Mouse (Mus musculus): Measurements from ENCODE around the gene Fscb.

The Fscb gene

DNA sequence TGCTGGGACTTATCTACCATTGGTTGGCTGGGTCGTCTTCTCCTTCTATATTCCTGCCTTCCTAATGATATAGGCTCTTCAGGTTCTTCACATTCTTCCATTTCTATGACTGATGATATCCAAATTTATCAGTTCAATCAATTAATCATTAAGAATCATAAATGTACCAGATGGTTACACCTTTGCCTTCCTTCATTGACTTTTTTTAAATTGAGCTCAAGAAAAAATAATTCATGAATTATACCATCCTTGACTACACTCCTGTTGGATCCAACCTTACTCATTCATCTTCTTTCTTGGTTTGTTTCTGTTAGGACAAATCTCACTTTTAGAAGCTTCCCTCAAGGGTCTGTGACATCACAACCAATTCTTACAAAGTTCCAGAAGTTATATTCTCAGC is at the start of gene Fscb:
TSS of gene Fscb (minus strand) at position 101 of the 400 bp plus-strand sequence.
- in situ Hi-C loops (cut with MboI; ENCODE audit: low pct_unique_long_range_greater_than_20kb in 1 of 2, low sequenced_read_pairs in 2 of 2, unreplicated experiment in 1 of 2): no loop called here

DNA sequence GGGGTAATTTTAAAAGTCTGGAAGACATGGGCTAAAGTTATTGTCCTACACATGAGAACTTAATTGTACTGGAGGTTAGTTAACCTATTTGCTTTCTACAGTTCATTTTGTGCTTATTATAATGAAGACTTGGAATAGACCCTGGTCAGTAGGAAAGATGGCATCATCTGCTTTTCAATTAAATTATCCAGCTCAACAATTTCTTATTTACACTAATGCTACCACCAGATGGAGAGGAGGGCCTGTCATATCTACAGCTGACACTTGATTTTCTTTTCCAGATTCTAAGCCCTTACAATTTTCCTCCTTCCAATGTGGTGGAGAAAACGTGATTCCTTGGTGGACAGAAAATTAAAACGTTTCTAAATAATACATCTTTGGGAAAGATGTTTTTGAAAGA is 42.3 kb upstream of the Fscb start:
- in situ Hi-C loops (cut with MboI; ENCODE audit: low pct_unique_long_range_greater_than_20kb in 1 of 2, low sequenced_read_pairs in 2 of 2, unreplicated experiment in 1 of 2): no loop called here

DNA sequence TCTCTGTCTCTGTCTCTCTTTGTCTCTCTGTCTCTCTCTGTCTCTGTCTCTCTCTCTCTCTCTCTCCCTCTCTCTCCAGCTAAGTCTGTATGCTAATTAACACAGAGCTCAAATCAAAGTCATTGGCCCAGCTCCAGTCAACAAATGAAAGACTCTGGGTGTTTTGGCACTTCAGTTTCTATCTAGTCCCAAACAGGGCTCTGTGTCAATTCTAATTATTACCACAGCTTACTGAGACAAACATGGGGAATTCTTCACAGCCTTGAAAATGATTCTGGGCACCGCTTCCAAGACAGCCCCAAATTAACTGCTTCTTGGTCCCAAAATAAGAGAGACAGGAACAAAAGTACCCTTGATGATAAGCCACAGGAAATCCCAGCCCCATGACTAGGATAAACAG is 38.9 kb upstream of the Fscb start:
- in situ Hi-C loops (cut with MboI; ENCODE audit: low pct_unique_long_range_greater_than_20kb in 1 of 2, low sequenced_read_pairs in 2 of 2, unreplicated experiment in 1 of 2): no loop called here

GRCm38 (mm10) chr12:64497706-64498105 is 23.2 kb upstream of the Fscb start:
- in situ Hi-C loops (cut with MboI; ENCODE audit: low pct_unique_long_range_greater_than_20kb in 1 of 2, low sequenced_read_pairs in 2 of 2, unreplicated experiment in 1 of 2): no loop called here

DNA sequence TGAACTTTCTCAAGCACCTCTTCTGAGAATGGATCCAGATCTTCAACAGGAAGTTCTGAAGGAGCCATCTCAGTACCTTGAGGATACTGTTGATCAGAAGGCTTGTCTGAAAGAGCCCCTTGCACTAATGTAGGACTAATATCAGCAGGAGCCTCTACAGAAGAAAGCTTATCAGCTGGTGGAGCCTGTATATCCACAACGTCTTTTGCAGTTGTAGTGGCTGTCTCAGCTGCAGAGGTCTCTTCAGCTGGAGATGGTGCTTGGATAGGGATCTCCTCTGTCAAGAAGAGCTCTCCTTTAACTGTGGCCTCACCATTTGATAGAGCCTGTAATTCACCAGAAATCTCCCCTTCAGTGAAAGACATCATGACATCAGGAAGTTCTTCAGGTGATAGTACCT is 875 bp downstream of the Fscb start:
- in situ Hi-C loops (cut with MboI; ENCODE audit: low pct_unique_long_range_greater_than_20kb in 1 of 2, low sequenced_read_pairs in 2 of 2, unreplicated experiment in 1 of 2): no loop called here

- in situ Hi-C loops (cut with MboI; ENCODE audit: low pct_unique_long_range_greater_than_20kb in 1 of 2, low sequenced_read_pairs in 2 of 2, unreplicated experiment in 1 of 2): no loop called here
These were observed 1.4 kb downstream of the Fscb start for GRCm38 (mm10) chr12:64473136-64473535.

GRCm38 (mm10) chr12:64455228-64455627 is 19.3 kb downstream of the Fscb start:
- in situ Hi-C loops (cut with MboI; ENCODE audit: low pct_unique_long_range_greater_than_20kb in 1 of 2, low sequenced_read_pairs in 2 of 2, unreplicated experiment in 1 of 2): no loop called here

GRCm38 (mm10) chr12:64449911-64450310 is 24.6 kb downstream of the Fscb start:
- in situ Hi-C loops (cut with MboI; ENCODE audit: low pct_unique_long_range_greater_than_20kb in 1 of 2, low sequenced_read_pairs in 2 of 2, unreplicated experiment in 1 of 2): no loop called here

DNA sequence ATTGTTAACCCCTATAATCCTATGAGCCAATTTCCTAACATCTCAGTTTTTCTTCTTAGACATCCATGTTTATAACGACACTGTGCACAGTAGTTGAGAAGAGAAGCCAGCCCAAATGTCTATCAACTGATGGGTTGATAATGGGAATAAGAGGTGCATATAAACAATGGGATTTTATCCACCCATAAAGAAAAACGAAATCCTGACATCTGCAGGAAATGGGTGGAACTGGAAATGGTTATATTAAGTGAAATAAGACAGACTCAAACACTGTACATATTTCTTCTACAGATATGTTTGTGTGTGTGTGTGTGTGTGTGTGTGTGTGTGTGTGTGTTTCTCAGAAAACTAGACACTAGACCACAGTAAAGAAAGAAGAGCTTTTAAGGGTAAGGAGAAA is 37.8 kb downstream of the Fscb start:
- in situ Hi-C loops (cut with MboI; ENCODE audit: low pct_unique_long_range_greater_than_20kb in 1 of 2, low sequenced_read_pairs in 2 of 2, unreplicated experiment in 1 of 2): no loop called here

Data from mouse embryonic stem cell (cell line).